Mouse (Mus musculus): Measurements from ENCODE around the gene Adgrv1. TPM values are rescaled to one million over a fixed set of nuclear protein-coding genes. Genes with fewer than 3 reads are reported as not detected.

Adgrv1 gene
- polyA plus RNA-seq, 1 experiment from 2014 or later = 2.5 TPM

DNA sequence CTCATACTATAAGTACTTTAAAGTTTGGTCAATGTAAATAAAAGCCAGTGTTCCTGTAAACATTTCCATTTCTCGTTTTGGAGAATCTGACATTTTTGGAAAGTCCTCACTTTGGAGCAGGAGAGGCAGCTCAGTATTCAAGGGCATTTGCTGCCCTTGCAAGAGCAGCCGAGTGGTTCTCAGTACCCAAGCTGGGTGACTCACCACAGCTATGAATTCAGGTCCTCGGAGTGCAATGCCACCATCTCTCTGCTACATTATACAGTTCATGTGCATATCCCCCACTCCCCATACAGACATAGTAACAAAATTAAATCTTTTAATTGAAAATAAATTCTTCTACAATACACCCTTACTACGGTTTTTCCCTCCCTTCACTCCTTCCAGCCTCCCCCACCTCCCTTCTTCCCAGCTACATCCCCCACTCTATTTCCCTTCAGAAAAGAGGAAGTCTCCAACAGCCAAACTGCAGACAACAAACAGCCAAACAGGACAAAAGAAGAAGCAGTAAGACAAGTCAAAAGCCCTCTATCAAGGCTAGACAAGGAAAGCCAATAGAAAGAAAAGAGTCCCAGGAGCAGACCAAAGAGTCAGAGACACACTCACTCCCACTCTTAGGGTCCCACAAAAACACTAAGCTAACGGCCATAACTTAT is 262.0 kb downstream of the Adgrv1 start:
- Histone ChIP-seq H3K4me3 (ENCODE audit: low read depth, low read length) (no peak overlapping the region), H3K36me3 (ENCODE audit: insufficient read depth) (no peaks in the 10 kb centered on the region), H3K4me2 (no peak overlapping the region), H3K9me3 (ENCODE audit: low read depth, low read length) (no peaks in the 10 kb centered on the region), H3K4me1 (ENCODE audit: insufficient read depth) (no peaks in the 10 kb centered on the region), H3K27me3 (ENCODE audit: insufficient read depth, low read length) (no peaks in the 10 kb centered on the region), H3K9ac (no peak overlapping the region), H3K27ac (ENCODE audit: low read depth) (no peak overlapping the region)
- DNase-seq (no peak), ATAC-seq (ENCODE audit: insufficient read depth) (no peak)
- no peak for TF ChIP-seq CTCF (IDR thresholded peaks at IDR 0.05; ENCODE audit: low read depth)
- WGBS = 64% methylated on average over 5 of the region's 5 CpGs

GRCm38 (mm10) chr13:81370196-81370595 is 262.8 kb downstream of the Adgrv1 start:
- Histone ChIP-seq H3K27me3 (ENCODE audit: insufficient read depth, low read length) (no peaks in the 10 kb centered on the region), H3K9me3 (ENCODE audit: low read depth, low read length) (no peaks in the 10 kb centered on the region), H3K27ac (ENCODE audit: low read depth) (no peak overlapping the region), H3K4me1 (ENCODE audit: insufficient read depth) (no peaks in the 10 kb centered on the region), H3K4me3 (ENCODE audit: low read depth, low read length) (no peak overlapping the region), H3K9ac (no peak overlapping the region), H3K36me3 (ENCODE audit: insufficient read depth) (no peaks in the 10 kb centered on the region), H3K4me2 (no peak overlapping the region)
- 86% methylated on average over 6 of the region's 6 CpGs for WGBS
- DNase-seq (no peak), ATAC-seq (ENCODE audit: insufficient read depth) (no peak)
- TF ChIP-seq CTCF (IDR thresholded peaks at IDR 0.05; ENCODE audit: low read depth) = no peak

DNA sequence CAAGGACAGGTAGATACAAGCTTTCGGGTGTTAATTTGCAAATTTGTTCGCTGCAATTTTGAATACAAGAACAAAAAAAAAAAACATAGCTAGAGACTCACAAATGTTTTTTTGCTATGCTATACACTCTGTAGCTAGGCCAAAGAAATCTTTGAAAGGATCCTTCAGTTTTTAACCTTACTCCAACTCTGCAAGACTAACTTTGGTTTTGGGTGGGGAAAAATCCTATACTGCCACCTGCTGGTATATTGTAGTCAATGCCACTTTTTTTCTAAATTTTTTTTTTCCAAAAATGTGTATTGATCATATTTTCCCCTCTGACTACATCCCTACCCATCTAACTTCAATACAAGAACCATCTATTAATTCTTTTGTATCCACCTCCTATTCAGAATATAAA is 263.4 kb downstream of the Adgrv1 start:
- H3K27ac ChIP-seq (ENCODE audit: low read depth) = no peak overlapping the region
- H3K27me3 ChIP-seq (ENCODE audit: insufficient read depth, low read length) = no peaks in the 10 kb centered on the region
- DNase-seq = peak; percentile 64
- no peak for ATAC-seq (ENCODE audit: insufficient read depth)
- no peaks in the 10 kb centered on the region for H3K36me3 ChIP-seq (ENCODE audit: insufficient read depth)
- no peak overlapping the region for H3K9ac ChIP-seq
- no peak overlapping the region for H3K4me3 ChIP-seq (ENCODE audit: low read depth, low read length)
- H3K4me1 ChIP-seq (ENCODE audit: insufficient read depth) = no peaks in the 10 kb centered on the region
- no peaks in the 10 kb centered on the region for H3K9me3 ChIP-seq (ENCODE audit: low read depth, low read length)
- H3K4me2 ChIP-seq = no peak overlapping the region
- 75% methylated on average over 2 of the region's 2 CpGs for WGBS
- TF ChIP-seq CTCF (IDR thresholded peaks at IDR 0.05; ENCODE audit: low read depth) = peak; percentile 68

GRCm38 (mm10) chr13:81368987-81369386 is 264.0 kb downstream of the Adgrv1 start:
- 58% methylated on average over 4 of the region's 4 CpGs for WGBS
- TF ChIP-seq CTCF (IDR thresholded peaks at IDR 0.05; ENCODE audit: low read depth) = no peak
- no peaks in the 10 kb centered on the region for H3K27me3 ChIP-seq (ENCODE audit: insufficient read depth, low read length)
- no peak overlapping the region for H3K9ac ChIP-seq
- no peak overlapping the region for H3K4me2 ChIP-seq
- DNase-seq (no peak), ATAC-seq (ENCODE audit: insufficient read depth) (no peak)
- no peaks in the 10 kb centered on the region for H3K4me1 ChIP-seq (ENCODE audit: insufficient read depth)
- no peak overlapping the region for H3K4me3 ChIP-seq (ENCODE audit: low read depth, low read length)
- no peak overlapping the region for H3K27ac ChIP-seq (ENCODE audit: low read depth)
- H3K36me3 ChIP-seq (ENCODE audit: insufficient read depth) = no peaks in the 10 kb centered on the region
- H3K9me3 ChIP-seq (ENCODE audit: low read depth, low read length) = no peaks in the 10 kb centered on the region

- no peaks in the 10 kb centered on the region for H3K27me3 ChIP-seq (ENCODE audit: insufficient read depth, low read length)
- no peak overlapping the region for H3K4me3 ChIP-seq (ENCODE audit: low read depth, low read length)
- ATAC-seq (ENCODE audit: insufficient read depth) (no peak), DNase-seq (no peak)
- no peak overlapping the region for H3K4me2 ChIP-seq
- H3K9ac ChIP-seq = no peak overlapping the region
- no peaks in the 10 kb centered on the region for H3K36me3 ChIP-seq (ENCODE audit: insufficient read depth)
- 50% methylated on average over 4 of the region's 4 CpGs for WGBS
- no peaks in the 10 kb centered on the region for H3K9me3 ChIP-seq (ENCODE audit: low read depth, low read length)
- H3K27ac ChIP-seq (ENCODE audit: low read depth) = no peak overlapping the region
- H3K4me1 ChIP-seq (ENCODE audit: insufficient read depth) = no peaks in the 10 kb centered on the region
- no peak for TF ChIP-seq CTCF (IDR thresholded peaks at IDR 0.05; ENCODE audit: low read depth)
Observed at GRCm38 (mm10) chr13:81367681-81368376, 265.1 kb downstream of the Adgrv1 start.

- H3K36me3 ChIP-seq (ENCODE audit: insufficient read depth) = no peaks in the 10 kb centered on the region
- H3K27me3 ChIP-seq (ENCODE audit: insufficient read depth, low read length) = no peaks in the 10 kb centered on the region
- H3K4me1 ChIP-seq (ENCODE audit: insufficient read depth) = no peaks in the 10 kb centered on the region
- no peak overlapping the region for H3K9ac ChIP-seq
- no peaks in the 10 kb centered on the region for H3K9me3 ChIP-seq (ENCODE audit: low read depth, low read length)
- ATAC-seq (ENCODE audit: insufficient read depth) = no peak
- no peak overlapping the region for H3K4me3 ChIP-seq (ENCODE audit: low read depth, low read length)
- 76% methylated on average over 2 of the region's 2 CpGs for WGBS
- no peak for DNase-seq
- H3K4me2 ChIP-seq = no peak overlapping the region
- no peak for TF ChIP-seq CTCF (IDR thresholded peaks at IDR 0.05; ENCODE audit: low read depth)
- no peak overlapping the region for H3K27ac ChIP-seq (ENCODE audit: low read depth)
Observed at GRCm38 (mm10) chr13:81360338-81360737, 272.6 kb downstream of the Adgrv1 start.

GRCm38 (mm10) chr13:81358766-81359165 is 274.2 kb downstream of the Adgrv1 start:
- no peak overlapping the region for H3K9ac ChIP-seq
- no peak overlapping the region for H3K27ac ChIP-seq (ENCODE audit: low read depth)
- H3K4me2 ChIP-seq = no peak overlapping the region
- H3K27me3 ChIP-seq (ENCODE audit: insufficient read depth, low read length) = no peaks in the 10 kb centered on the region
- no peaks in the 10 kb centered on the region for H3K4me1 ChIP-seq (ENCODE audit: insufficient read depth)
- H3K4me3 ChIP-seq (ENCODE audit: low read depth, low read length) = no peak overlapping the region
- H3K36me3 ChIP-seq (ENCODE audit: insufficient read depth) = no peaks in the 10 kb centered on the region
- DNase-seq (no peak), ATAC-seq (ENCODE audit: insufficient read depth) (no peak)
- no peak for TF ChIP-seq CTCF (IDR thresholded peaks at IDR 0.05; ENCODE audit: low read depth)
- WGBS = 65% methylated on average over 1 of the region's 1 CpGs
- no peaks in the 10 kb centered on the region for H3K9me3 ChIP-seq (ENCODE audit: low read depth, low read length)

All from lung, embryonic 14.5 days (tissue).